Mouse (Mus musculus): ENCODE results near the gene Nlrp10.

DNA sequence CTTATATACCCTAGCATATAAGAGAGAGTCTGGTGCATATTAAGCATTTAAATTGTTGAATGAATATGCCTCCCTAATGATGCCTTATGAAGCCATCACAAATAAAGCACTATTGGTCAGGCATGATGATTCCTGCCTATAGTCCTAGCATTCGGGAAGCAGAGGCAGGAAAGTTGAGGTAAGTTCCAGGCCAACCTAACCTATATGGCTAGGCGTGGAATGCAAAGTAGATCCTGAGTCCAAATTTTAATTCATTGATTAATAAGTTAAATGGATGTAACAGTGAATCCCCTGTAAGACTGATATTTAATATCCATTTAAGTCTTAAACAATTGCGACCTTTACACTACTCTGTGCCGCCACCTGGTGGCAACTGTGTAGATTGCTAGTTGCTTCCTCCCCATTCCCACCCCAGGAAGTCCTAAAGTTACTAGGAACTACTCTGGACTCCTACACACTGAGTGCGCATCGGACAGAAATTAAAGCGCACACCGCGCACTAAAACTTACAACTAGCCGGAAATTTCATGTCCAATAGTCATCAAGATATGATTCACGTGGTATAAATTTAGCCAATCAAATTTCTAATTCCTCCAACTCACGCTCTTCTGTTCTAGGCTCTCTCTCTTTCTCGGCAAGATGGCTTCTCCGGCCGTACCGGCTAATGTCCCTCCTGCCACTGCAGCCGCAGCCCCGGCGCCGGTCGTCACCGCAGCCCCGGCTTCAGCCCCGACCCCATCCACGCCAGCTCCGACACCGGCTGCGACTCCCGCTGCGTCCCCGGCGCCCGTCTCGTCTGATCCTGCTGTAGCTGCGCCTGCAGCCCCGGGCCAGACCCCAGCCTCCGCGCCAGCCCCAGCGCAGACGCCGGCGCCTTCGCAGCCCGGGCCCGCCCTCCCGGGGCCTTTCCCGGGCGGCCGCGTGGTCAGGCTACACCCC is 4.1 kb upstream of the Nlrp10 start, which contains the start of gene Eif3f:
- TF ChIP-seq CTCF (IDR thresholded peaks at IDR 0.05; ENCODE audit: borderline replicate concordance, control insufficient read depth, extremely low read depth, insufficient read depth, low read length, poor library complexity) (no peak), POLR2A (IDR thresholded peaks at IDR 0.05; ENCODE audit: control insufficient read depth, extremely low read depth, insufficient read depth, low read length, poor library complexity) (peak; percentile 53; the same call in 1 of the 2 replicates)
